Mouse (Mus musculus) left cerebral cortex, postnatal 10 days (tissue): ENCODE measurements around the gene Ap1g1. TPM values are rescaled to one million over a fixed set of nuclear protein-coding genes. Genes with fewer than 3 reads are reported as not detected.

Source experiments
- DNase-seq, 2 experiments: peaks; one replicate each; pipeline ENCODE4 v3.0.0; 2021 to 2022; ENCODE audit warnings: low spot score in 2 of 2, mixed read lengths in 1 of 2; ENCODE audit errors: extremely low spot score in 1 of 2
- intact Hi-C: fragments of 180-260 bp; cut with DNase I; formaldehyde crosslinking; loops from one replicate; pipeline ENCODE4 v1.15.1; 2025
- total RNA-seq, 2 experiments: library from RNA; stranded (reverse); gene quantifications; 2 replicates each; pipeline ENCODE4 v1.2.3; 2021

Ap1g1 gene
- total RNA-seq, 2 experiments from 2014 or later, result 92.9 to 95.8 TPM

DNA sequence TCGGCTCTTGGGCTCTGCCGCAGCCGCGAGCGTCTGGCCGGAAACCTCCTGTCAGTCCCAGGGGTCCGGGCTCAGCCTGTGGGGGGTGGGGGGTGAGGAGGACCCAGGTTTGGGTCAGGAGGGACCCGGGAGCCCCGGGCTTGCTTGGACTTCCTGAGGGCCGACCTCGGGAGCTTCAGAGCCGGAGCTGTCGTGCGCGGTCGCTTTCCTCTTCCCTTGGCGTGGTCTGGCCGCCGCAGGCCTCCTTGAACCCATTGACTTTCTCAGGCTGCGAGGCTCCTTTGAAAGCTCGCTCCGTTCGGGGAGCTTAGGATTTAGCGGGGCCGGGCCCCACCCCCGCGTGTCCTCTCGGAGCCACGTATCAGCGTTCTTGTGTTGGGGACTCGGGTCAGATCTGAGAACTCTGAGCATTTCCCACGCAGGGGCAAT is 653 bp downstream of the Ap1g1 start:
- no peak for DNase-seq
- intact Hi-C loops, result no loop called here

DNA sequence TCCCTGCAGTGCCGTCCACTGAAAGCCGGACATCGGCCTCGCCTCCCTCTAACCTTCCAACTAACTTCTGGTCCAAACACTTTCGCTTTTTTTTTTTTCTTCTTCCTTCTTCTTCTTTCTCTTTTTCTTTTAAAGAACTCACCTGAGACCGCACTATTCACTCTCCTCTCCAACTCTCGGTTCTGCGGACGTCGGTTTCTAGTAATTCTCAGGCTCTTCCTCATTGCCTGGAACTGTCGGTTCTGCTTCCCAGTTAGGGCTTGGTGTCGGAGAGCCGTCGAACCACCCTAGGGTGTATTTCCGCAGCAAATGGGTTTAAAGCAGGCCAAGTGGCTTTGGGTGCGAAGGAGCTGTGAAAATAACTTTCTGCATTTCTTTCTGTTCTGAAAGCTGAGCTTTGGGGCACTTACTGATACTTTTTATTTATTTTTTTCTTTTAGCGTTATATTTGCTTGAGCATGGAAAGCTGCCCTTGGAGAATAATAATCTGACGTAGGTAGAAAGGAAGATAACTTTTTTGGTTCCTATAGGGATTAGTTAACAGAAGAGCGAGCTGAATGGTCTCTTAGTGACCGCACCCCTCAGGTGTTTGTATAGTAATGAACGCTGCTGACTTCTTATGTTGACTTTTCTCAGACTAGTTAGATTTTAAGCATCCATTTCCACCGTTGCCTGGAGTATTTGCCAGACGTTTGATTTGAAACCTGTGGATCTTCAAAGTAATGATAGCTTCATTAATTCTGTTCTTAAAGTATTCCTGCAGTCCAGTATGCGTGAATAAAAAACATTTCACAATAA is 1.3 kb downstream of the Ap1g1 start:
- intact Hi-C loops, result no loop called here
- DNase-seq, result no peak

DNA sequence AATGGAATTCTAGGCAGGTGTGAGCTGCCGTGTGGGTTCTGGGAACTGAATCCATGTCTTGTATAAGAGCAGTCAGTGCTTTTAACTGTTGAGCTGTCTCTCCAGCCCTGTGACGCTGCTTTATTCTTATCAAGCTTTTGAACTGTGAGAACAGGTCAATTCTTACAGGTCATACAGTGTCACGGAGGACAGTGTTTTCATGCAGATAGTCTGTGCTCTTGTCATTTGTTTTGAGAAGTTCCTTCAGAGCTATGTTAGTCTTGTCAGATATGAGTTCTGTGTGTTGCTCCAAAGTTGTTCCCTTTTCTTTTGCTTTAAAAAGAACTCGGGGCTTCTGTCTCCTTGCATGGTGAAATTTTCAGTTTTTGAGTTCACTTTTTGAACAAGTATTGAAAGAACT is 2.2 kb downstream of the Ap1g1 start:
- intact Hi-C loops, result no loop called here
- DNase-seq, result no peak

GRCm38 (mm10) chr8:109790938-109791337 is 12.6 kb downstream of the Ap1g1 start:
- no peak for DNase-seq

DNA sequence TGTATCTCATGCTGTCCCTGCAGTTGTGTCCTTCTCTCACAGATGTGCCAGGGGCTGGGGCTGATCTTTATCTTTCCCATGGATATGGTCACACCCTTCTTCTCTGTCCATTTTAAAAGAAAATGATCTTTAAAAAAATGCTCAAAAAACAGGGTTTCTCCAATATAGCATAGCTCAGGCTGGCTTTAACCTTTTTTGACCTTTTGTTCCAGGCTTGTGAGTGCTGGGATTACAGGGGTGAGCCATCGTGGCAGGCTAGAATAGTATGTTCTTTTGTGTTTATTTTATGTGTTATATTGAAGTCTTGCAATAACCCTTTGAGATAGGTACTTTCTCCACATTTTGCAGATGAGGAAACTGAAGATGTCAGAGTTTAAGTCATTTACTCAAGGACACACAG is 16.8 kb downstream of the Ap1g1 start:
- DNase-seq, result no peak
- intact Hi-C loops, result no loop called here

More at GRCm38 (mm10) chr8:109790938-109791337, 12.6 kb downstream of the Ap1g1 start:
- intact Hi-C loops, result no loop called here

DNA sequence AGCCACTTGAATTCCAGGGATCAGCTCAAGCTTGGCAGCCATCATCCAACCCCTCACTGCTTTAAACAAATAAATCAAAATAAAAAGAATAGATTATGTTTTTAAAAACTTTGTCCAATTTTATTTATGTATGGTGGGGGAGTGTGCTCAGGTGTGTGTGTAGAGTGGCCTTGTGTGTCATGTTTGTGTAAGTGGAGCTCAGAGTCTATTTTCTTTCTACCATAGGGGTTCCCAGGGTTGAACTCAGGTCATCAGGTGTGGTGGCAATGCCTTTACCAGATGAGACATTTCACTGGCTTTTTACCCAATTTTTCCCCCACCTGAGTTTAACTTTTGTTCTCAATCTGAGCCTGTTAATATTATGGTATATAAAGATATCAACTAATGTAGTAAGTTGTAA is 20.4 kb downstream of the Ap1g1 start:
- intact Hi-C loops, result no loop called here
- DNase-seq, result no peak

DNA sequence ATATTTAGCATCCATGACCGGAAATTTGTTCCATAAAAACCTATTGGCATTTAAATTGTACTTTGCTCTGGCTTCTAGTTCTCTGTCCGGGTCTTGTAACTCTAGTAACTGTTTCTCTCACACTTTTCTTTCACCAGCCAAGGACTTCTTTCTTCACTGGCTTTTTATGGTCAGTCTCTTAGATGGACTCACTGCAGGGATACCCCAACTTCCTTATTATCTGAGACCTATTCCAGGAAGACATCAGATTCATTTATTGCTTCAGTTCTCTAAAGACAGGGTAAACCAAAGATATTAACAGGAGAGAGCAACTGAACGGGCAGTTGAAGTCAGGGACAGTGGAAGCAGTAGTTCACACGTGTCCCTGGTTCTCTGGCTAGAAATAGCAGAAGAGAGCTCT is 20.9 kb downstream of the Ap1g1 start:
- no peak for DNase-seq
- intact Hi-C loops, result no loop called here

- DNase-seq, result no peak
- intact Hi-C loops, result no loop called here
Observed at GRCm38 (mm10) chr8:109800325-109800724, 22.0 kb downstream of the Ap1g1 start.

DNA sequence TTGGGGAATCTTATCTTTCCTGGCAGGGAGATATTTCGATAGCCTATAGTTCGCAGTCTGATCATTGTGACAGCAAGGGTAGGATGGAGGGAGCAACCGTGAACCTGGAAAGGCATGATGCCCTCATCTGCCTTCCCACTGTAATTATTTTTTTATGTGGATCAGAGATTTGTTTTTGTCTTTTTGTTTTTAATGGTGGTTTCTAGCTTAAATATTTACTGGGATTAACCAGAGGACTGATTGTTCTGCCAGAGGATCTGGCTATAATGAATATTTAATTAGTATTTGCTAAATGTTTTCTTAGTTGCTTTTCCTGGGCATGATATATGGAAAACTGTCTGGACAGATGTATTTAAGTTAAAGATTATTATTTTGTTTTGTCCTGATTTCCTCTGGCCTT is 24.9 kb downstream of the Ap1g1 start:
- intact Hi-C loops, result no loop called here
- DNase-seq, result no peak

- intact Hi-C loops, result no loop called here
- no peak for DNase-seq
Observed at GRCm38 (mm10) chr8:109803801-109804200, 25.4 kb downstream of the Ap1g1 start.

- no peak for DNase-seq
- intact Hi-C loops, result no loop called here
Observed at GRCm38 (mm10) chr8:109806522-109806921, 28.2 kb downstream of the Ap1g1 start.

DNA sequence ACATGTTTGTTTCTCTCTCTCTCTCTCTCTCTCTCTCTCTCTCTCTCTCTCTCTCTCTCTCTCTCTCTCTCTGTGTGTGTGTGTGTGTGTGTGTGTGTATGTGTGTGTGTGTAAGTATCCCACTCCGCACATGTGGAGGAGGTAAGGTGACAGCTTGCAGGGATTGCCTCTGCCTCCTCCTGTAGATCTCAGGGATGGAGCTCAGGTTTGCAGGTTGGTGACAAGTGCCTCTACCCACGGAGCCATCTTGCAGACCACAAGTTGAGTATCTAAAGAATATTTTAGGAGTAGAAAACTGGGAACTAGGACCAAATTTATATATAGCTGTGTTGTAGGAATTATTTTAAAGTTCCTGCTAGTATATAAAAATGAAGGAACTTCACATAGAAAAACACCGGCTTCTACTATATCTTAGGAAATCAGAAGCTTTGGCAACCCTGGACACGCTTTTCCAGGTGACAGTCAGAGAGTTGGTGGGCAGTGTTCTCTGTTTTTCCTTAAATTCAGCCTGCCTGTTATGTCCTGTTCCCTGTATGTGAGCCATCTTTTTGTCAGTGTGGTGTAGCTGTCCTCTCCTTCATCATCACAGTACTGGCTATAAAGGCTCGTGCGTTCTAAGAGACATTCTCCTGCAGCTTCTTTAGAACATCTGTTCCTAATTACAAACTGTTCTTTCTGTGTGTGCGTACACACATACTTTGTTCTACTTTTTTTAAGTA is 29.2 kb downstream of the Ap1g1 start:
- intact Hi-C loops, result no loop called here
- DNase-seq, result no peak

- intact Hi-C loops, result no loop called here
- no peak for DNase-seq
Observed at GRCm38 (mm10) chr8:109808120-109808447, 29.7 kb downstream of the Ap1g1 start.

DNA sequence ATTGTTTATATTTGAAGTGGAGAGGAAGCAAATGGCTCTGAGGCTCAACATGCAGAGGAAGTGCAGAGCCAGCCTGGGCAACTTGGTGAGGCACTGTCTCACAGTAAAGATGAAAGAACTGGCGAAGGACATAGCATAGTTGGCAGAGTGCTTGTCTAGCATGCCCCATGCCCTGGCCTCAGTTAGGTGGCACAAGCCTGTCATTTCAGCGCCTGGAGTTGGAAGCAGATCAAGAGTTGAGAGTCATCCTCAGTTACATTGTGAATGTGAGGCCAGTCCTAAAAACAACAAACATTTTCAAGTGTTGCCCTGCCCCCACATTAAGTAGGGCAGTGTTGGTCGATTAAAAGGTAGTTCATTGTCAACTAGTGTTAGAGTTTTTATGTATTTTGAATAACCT is 32.1 kb downstream of the Ap1g1 start:
- no peak for DNase-seq
- intact Hi-C loops, result no loop called here

DNA sequence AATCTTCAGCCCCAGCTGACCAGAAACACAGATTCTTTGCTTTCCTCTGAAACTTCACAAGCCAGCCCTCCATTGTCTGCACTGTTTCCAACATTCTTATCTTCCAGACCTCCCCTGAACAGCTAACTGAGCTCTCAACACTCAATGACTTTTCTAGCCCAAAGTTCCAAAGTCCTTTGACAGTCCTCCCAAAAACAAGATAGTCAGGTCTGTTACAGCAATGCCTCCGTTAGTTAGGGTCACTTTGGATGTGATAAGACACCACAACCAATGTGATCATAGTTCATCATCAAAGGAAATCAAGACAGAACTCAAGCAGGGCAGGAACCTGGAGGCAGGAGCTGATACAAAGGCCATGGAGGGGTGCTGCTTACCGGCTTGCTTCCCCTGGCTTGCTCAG is 36.9 kb downstream of the Ap1g1 start:
- intact Hi-C loops, result no loop called here
- DNase-seq, result no peak

- DNase-seq, result no peak
- intact Hi-C loops, result no loop called here
Observed at GRCm38 (mm10) chr8:109817933-109818332, 39.6 kb downstream of the Ap1g1 start.

- no peak for DNase-seq
- intact Hi-C loops, result no loop called here
Observed at GRCm38 (mm10) chr8:109823561-109823960, 45.2 kb downstream of the Ap1g1 start.

DNA sequence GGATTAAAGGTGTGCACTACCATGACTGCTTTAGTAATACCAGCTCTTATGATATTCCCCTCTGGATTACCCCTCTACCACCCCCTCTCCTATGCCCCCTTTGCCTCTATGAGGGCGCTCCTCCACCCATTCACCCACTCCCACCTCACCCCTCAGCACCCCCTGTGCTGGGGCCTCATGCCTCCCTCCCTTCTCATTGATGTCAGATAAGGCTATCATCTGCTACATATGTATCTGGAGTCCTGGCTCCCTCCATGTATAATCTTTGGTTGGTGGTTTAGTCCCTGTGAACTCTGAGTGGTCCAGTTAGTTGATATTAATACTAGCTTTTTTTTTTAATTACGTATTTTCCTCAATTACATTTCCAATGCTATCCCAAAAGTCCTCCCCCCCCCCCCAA is 61.5 kb downstream of the Ap1g1 start:
- intact Hi-C loops, result no loop called here
- no peak for DNase-seq

DNA sequence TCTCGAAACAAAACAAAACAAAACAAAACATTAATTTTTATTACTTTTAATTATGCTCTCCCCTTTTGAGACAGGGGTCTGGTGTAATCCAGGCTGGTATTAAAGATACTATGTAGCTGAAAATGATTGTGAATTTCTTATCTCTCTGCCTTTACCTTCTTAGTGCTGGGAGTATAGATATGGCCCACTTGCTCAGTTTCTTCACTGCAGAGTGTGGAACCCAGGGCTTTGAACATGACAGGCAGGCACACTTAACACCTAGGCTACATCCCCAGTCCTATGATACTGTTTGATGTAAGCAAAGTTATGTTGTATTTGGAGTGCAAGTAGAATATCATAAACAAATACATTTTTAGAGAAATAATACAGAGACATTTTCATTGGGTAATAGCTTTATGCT is 64.1 kb downstream of the Ap1g1 start:
- DNase-seq, result no peak
- intact Hi-C loops, result no loop called here

DNA sequence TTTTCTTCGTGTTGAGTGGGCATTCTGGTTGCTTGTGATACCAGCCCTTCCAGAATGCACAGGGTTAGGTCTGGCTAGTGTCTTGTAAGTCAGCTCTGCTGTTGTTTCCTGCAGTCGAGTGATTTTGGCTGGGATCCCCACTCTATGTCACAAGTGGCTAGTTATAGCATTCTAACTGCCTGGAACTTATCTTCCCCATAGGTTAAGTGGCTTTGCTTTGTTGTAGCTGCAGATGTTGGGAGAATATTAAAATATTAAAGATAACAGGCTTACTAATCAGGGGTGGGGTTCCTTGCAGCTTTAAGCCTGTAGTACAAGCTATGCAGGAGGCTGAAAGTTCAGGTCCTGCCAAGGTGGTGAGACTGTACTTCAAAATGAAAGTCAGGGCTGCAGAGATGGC is 69.5 kb downstream of the Ap1g1 start:
- intact Hi-C loops, result no loop called here
- no peak for DNase-seq

- no peak for DNase-seq
- intact Hi-C loops, result no loop called here
Observed at GRCm38 (mm10) chr8:109848981-109849380, 70.6 kb downstream of the Ap1g1 start.
